Mouse (Mus musculus) lung, postnatal 25 days (tissue): Measurements from ENCODE around the gene 9030612E09Rik.

ENCODE experiments used
- DNase-seq: peaks from one replicate; pipeline ENCODE4 v3.0.0; 2022; ENCODE audit warnings: low spot score

The 9030612E09Rik gene

GRCm38 (mm10) chr10:43211866-43212265 lies 37.4 kb downstream of the 9030612E09Rik start:
- peak; percentile 5 for DNase-seq

DNA sequence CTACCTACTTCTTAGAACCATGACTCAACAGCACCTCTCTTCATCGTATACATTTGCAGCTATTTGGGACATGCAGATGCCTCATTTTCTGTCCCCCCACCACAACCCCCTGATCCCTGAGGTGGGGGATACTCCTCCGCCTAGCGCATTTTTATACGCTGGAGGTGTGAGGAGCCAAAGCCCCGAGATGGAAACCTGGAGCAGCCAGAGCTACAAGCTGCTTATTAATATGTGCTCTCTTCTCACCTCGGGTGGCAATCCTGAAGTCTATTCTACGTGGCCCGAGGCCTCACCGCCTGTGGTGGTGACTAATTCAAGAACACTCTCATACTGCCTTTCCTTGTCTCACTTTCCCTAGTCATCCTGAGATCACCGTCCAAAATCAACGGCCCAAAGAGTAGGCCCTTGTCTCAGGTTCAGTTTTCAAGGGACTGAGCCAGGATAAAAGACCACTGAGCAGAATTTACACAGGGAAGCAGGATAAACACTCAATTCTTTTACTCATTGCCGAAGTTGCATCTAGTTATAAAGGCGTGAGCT lies 42.9 kb downstream of the 9030612E09Rik start:
- no peak for DNase-seq

GRCm38 (mm10) chr10:43220479-43220878 lies 46.0 kb downstream of the 9030612E09Rik start:
- no peak for DNase-seq

DNA sequence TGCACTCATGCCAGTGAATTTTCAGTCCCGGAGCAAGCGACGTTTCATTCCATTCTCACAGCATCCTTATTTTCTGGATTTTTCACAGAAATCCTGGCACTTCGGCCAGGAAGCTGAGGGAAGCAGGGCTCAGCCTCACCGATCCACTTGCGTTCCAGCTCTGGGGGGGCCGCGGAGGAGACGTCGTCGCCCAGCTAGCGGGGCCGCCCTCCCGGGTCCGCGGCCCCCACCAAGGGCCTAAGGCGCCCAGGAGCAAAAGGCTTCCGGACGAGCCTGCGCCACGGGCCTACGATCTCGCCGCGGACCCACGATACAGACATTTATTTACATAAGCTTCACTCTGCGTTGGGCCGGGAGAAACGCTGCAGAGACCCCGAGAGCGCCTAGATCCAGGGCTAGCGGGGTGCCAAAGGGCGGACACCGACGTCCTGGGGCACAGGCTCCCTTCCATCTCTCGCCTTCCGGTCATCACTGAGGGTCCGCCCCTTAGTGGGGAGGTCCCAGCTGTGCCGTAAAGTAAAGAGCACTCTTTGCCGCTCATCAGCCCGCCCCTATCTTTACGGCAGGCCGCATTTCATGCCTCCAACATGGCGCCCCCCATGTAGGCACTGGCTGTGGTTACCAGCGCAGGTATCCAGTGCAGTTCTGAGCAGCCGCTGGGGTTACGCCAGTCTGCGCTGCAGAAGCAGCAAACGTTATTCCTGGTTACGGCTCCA lies 46.6 kb downstream of the 9030612E09Rik start, which contains the start of gene Pdss2:
Gene Pdss2, plus strand, starts transcription at position 577 of the 716 bp plus-strand sequence.
- peak; percentile 97 for DNase-seq

DNA sequence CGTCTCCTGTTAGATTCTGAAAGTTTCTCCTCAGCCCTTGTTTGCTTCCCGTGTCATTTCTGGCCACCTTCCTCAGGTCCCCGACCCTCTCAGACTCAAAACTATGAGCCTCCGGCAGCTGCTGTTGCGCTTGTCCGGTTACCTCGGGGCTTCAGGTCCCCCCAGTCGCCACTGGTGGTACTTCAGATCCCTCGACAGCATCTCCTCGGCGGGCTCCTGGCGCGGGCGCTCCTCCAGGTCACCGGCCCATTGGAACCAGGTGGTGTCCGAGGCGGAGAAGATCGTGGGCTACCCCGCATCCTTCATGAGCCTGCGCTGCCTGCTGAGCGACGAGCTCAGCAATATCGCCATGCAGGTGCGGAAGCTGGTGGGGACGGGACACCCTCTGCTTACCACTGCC lies 47.2 kb downstream of the 9030612E09Rik start:
- peak; percentile 3 for DNase-seq

- DNase-seq = no peak
Measured at GRCm38 (mm10) chr10:43223391-43223790, 48.9 kb downstream of the 9030612E09Rik start.
